Mouse (Mus musculus) hindbrain, postnatal 0 days (tissue): ENCODE data around the gene Megf8. TPM values are rescaled to one million over a fixed set of nuclear protein-coding genes. Genes with fewer than 3 reads are reported as not detected.

ENCODE experiments used
- ATAC-seq: fragments of 200-750 bp; cut with Nextera tagmentation; 2 replicates; pipeline ENCODE4 v1.8.0; 2017; ENCODE audit warnings: mild to moderate bottlenecking, moderate TSS enrichment, moderate library complexity
- DNase-seq: peaks from one replicate; pipeline ENCODE4 v3.0.0-alpha.2; 2015; ENCODE audit warnings: low spot score
- H3K27ac ChIP-seq: fragments of 300-500 bp; sonication (generic); 2 replicates; pipeline ENCODE4 v1.5.1; 2014; ENCODE audit warnings: mild to moderate bottlenecking
- H3K27me3 ChIP-seq: fragments of 300-500 bp; sonication (generic); 2 replicates; pipeline ENCODE4 v1.6.1; 2014; ENCODE audit warnings: low read length, mixed read lengths; ENCODE audit not compliant: insufficient read depth
- H3K36me3 ChIP-seq: fragments of 300-500 bp; sonication (generic); 2 replicates; pipeline ENCODE4 v1.6.1; 2014; ENCODE audit warnings: low read length, mixed read lengths; ENCODE audit not compliant: insufficient read depth
- H3K4me1 ChIP-seq: fragments of 300-500 bp; sonication (generic); 2 replicates; pipeline ENCODE4 v1.6.1; 2014; ENCODE audit warnings: antibody characterized with exemption, low read length, mixed read lengths; ENCODE audit not compliant: insufficient read depth
- H3K4me2 ChIP-seq: fragments of 300-500 bp; sonication (generic); 2 replicates; pipeline ENCODE4 v1.6.1; 2014; ENCODE audit warnings: low read depth, mild to moderate bottlenecking, low read length, moderate library complexity, mixed read lengths
- H3K4me3 ChIP-seq: fragments of 300-500 bp; sonication (generic); 2 replicates; pipeline ENCODE4 v1.5.1; 2014; ENCODE audit warnings: low read length
- H3K9ac ChIP-seq: fragments of 300-500 bp; sonication (generic); replicated peaks from 2 replicates; pipeline ENCODE4 v1.6.1; 2014; ENCODE audit warnings: mild to moderate bottlenecking, low read length, moderate library complexity, mixed read lengths
- H3K9me3 ChIP-seq: fragments of 300-500 bp; sonication (generic); 2 replicates; pipeline ENCODE4 v1.6.1; 2016; ENCODE audit warnings: low read length, mixed read lengths
- CTCF ChIP-seq: IDR thresholded peaks from 2 replicates; pipeline ENCODE4 v1.5.1; 2016; ENCODE audit warnings: antibody characterized with exemption, control low read depth, low read depth
- WGBS: fragments of 180-500 bp; shearing (Covaris S2); extraction: QIAGEN DNeasy Blood & Tissue Kit; methylation state at CpG from one replicate; pipeline ENCODE4 v1.1.7; 2014; 5-methylcytosine and 5-hydroxymethylcytosine counted together
- polyA plus RNA-seq: library from polyadenylated mRNA; unstranded; fragments of >200 nt; fragmentation: Nextera tagmentation; extraction: Ambion mirVana; gene quantifications from 2 replicates; pipeline ENCODE4 v1.2.1, GENCODE M21; 2015
- total RNA-seq: library from RNA; depleted of rRNA; stranded (reverse); fragments of >200 nt; gene quantifications from 2 replicates; pipeline ENCODE4 v1.2.3, GENCODE M21; 2014

The Megf8 gene
- total and polyA plus RNA-seq, 2 experiments from 2014 or later: 14.8 to 105 TPM

DNA sequence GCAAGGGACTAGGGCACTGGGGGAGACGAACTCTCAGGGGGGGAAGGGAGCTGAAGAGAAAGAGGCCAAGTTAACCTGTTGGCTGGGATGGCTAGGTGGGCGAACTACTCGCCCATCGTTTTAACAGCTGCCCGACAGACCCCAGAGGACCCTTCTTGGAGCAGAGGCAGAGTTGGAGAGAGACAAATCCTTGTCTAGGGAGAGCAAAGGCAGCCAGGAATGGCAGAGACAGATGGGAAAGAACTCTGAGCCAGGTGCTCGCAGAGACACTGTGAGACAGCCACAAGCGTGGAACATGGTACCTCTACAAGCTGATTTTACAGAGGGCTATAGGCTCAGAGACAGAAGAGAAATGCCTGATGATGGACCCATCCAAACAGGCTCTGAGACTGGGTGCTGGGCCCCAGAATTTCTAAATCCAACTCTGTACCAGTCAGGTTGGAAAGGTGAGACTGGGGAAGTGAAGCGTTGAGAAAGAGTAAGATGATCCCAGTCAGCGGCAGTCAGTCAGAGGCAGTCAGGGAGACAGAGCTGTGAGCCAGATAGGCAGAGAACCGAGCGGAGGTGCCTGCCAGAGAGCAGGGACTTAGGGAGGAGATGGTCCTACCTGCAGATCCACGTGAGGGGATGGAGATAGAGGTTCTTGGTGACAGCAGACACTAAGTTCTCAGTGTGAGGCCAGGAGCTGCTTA, 52.2 kb downstream of the Megf8 start, which contains the start of gene Cnfn:
Gene Cnfn, minus strand, starts transcription at position 667 of the 692 bp plus-strand sequence.
- Histone ChIP-seq H3K9me3 (no peaks in the 10 kb centered on the region), H3K4me3 (no peak within 1 kb of the TSS), H3K27ac (no peak within 1 kb of the TSS), H3K36me3 (peaks cover 4% of the 10 kb centered on the region; the same call in 1 of the 2 replicates), H3K4me2 (no peak within 1 kb of the TSS), H3K4me1 (peaks cover 16% of the 10 kb centered on the region; the same call in 1 of the 2 replicates), H3K9ac (no peak within 1 kb of the TSS), H3K27me3 (0 out of 2 replicates have a peak, but pooled peaks cover 3% of the 10 kb centered on the region)
- ATAC-seq (no peak), DNase-seq (peak; percentile 22)
- 50% methylated on average over 12 of the region's 12 CpGs for WGBS
- no peak for TF ChIP-seq CTCF

DNA sequence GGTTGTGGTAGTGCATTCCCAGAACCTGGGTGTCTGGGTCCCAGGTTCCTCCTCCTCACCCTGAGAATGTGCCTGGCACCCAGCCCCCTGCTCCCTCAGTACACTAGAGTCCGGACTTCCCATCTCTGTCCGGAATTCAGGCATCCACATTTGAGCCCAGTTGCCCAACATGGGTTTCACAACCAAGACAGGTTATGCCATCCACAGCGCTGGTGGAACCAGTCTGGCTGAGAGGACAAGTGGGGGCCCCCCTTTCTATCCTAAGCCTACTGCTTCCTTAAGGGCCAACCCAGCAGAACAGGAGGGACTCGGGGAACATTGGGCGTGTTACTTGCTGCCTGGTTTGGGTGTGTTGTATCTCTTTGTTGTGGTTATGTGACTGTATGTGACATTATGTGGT, 55.5 kb downstream of the Megf8 start:
- no peak overlapping the region for H3K4me3 ChIP-seq
- DNase-seq (no peak), ATAC-seq (no peak)
- peaks cover 17% of the 10 kb centered on the region; the same call in 1 of the 2 replicates for H3K4me1 ChIP-seq
- no peaks in the 10 kb centered on the region for H3K36me3 ChIP-seq
- 89% methylated on average over 5 of the region's 5 CpGs for WGBS
- no peaks in the 10 kb centered on the region for H3K27me3 ChIP-seq
- no peak for TF ChIP-seq CTCF
- H3K4me2 ChIP-seq: no peak overlapping the region
- H3K27ac ChIP-seq: no peak overlapping the region
- no peaks in the 10 kb centered on the region for H3K9me3 ChIP-seq
- no peak overlapping the region for H3K9ac ChIP-seq

DNA sequence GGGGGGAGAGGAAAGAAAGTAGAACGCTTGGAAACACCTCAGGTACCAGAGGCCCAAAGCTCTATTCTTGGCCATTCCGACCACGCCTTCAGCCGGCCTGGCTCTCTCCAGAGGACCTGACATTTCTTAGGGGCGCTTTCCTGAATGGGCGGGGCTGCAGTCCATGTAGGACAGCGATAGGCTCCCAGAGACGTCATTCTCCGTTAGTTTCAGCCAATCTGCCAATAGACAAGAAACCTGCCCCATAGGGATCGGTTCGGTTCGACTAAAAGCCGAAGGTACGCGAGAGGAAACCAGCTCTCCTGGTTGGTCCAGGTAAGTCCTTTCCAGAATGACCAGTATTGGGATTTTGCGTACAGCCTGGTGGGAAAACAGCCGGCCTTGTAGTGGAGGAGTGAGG, 59.6 kb downstream of the Megf8 start:
- WGBS: 4% methylated on average over 17 of the region's 17 CpGs
- Histone ChIP-seq H3K4me1 (peaks cover 14% of the 10 kb centered on the region; the same call in 1 of the 2 replicates), H3K27me3 (no peaks in the 10 kb centered on the region), H3K4me3 (peak overlapping the region; percentile 32), H3K9me3 (no peaks in the 10 kb centered on the region), H3K27ac (0 out of 2 replicates have a peak overlapping the region, but pooled peaks have one; percentile 51), H3K4me2 (peak overlapping the region; percentile 55), H3K9ac (peak overlapping the region; percentile 47; the same call in 1 of the 2 replicates), H3K36me3 (no peaks in the 10 kb centered on the region)
- DNase-seq (peak; percentile 91), ATAC-seq (peak; percentile 81)
- no peak for TF ChIP-seq CTCF

DNA sequence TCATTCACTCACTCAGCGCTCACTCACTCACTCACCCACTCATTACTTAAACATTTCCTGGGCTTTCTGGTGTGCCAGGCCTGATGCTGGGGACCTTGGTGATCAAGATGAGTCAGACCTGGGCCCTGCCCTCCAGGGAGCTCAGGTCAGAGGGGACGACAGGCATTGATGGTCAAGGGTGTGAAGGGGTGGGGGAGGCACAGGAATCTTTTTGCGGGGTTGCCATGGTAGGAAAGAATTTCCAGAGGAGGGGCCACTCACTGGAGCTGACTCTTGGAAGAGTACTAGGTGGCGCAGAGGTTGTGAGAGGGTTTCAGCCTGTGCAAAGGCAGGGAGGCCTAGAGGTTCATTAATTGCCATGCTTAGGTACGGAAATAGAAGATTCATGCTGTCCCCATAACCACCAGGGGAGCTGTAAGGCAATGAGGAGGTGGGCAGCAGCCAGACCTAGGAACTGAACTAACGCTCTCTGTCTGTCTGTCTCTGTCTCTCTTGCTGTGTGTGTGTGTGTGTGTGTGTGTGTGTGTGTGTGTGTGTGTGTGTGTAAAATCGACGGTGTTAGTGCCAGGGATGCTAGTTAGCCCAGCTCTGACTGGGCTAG, 60.2 kb downstream of the Megf8 start:
- no peaks in the 10 kb centered on the region for H3K9me3 ChIP-seq
- peak; percentile 35 for DNase-seq
- peak overlapping the region; percentile 32 for H3K4me3 ChIP-seq
- no peaks in the 10 kb centered on the region for H3K27me3 ChIP-seq
- peak overlapping the region; percentile 55 for H3K4me2 ChIP-seq
- WGBS: 37% methylated on average over 8 of the region's 8 CpGs
- H3K4me1 ChIP-seq: peaks cover 14% of the 10 kb centered on the region; the same call in 1 of the 2 replicates
- peak; percentile 63 for TF ChIP-seq CTCF
- ATAC-seq: peak; percentile 4; the same call in 1 of the 2 replicates
- peaks cover 1% of the 10 kb centered on the region; the same call in 1 of the 2 replicates for H3K36me3 ChIP-seq
- peak overlapping the region; percentile 51 for H3K27ac ChIP-seq
- peak overlapping the region; percentile 47 for H3K9ac ChIP-seq

DNA sequence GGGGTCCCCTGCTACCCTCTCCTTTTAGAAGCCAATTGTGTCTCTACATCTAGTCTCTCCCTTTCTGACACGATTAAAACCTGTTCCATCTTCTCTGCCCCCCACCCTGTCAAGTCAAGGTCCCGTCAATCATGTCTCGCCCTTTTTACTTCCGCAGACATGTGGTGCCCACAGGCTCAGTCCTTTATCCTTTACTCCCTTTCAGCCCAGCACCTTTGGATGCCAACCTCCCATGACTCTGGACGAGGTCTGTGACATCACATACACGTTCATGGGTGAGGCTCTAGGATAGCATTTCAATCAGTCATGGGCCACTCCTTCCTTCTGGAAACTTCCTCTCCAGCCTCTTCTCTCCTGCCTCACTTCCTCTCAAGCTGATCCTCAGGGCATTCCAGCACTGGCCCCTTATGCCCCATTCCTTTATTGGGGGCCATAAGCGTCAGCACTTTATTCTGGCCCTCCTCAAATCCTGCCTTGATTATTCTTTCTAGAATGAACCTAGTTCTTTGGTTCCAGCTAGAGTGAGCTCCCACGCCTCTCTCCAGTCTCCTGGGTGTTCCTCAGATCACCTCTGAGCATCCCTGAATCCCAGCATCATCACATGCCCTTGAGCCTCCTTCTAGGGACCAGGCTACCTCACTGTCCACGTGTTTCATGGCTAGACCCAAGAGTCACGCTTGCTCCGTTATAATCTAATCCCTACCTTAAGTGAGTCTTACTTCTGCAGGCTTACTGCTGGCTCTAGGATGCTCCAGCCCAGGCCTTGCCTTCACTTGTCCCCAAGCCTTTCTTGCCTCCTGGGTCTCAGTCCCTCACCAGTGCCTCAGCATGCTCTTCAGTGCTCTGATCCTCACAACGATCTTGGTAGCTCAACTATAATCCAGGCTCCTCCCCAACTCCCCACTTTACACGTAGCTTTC, 61.5 kb downstream of the Megf8 start:
- H3K4me2 ChIP-seq: no peak overlapping the region
- TF ChIP-seq CTCF: no peak
- no peak overlapping the region for H3K4me3 ChIP-seq
- no peaks in the 10 kb centered on the region for H3K9me3 ChIP-seq
- peaks cover 11% of the 10 kb centered on the region for H3K36me3 ChIP-seq
- no peak overlapping the region for H3K9ac ChIP-seq
- 83% methylated on average over 13 of the region's 13 CpGs for whole genome bisulfite sequencing
- no peak for DNase-seq
- no peak overlapping the region for H3K27ac ChIP-seq
- peaks cover 14% of the 10 kb centered on the region; the same call in 1 of the 2 replicates for H3K4me1 ChIP-seq
- ATAC-seq: no peak
- no peaks in the 10 kb centered on the region for H3K27me3 ChIP-seq
